Mouse (Mus musculus) naive thymus-derived CD4-positive, alpha-beta T cell, adult 2 months (primary cell): Measurements from ENCODE around the gene Bms1.

Source experiments
- DNase-seq: peaks from one replicate; pipeline ENCODE4 v3.0.0-alpha.2; 2011; ENCODE audit warnings: low read depth

Gene Bms1

GRCm38 (mm10) chr6:118419050-118419920 lies at the start of gene Bms1:
TSS of gene Bms1 (minus strand) at chr6:118419474.
- peak; percentile 98 for DNase-seq

DNA sequence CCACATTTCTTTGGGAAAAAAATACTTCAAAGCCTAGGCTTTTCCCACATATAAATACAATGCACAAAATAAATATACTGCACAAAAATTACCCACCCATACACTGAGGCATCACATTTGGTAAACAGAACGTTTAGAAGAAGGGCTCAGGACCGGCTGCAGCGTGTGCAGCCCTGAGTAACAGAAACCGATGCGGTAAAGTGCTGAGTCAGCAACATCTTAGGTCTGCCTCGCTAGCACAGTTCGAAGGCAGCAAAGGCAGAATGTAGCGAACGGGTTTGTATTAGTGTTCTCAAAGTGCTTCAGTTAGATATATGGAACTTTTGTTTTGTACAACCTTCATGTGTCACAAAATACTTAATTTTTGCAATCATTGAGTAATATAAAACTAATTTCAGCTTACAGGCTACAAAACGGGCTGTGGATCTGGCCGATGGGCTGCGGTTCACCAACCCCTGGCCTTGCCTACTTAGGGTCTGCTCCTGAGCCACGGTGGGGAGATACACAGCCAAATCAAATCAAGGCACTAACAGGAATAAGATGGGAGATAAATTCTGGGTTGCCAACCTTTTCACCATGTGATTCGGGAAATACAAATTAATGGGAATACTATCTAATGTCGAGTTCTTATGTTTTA lies 42.9 kb upstream of the Bms1 start:
- no peak for DNase-seq

- no peak for DNase-seq
Observed at GRCm38 (mm10) chr6:118457726-118458125, 38.5 kb upstream of the Bms1 start.

- DNase-seq = peak; percentile 85
Observed at GRCm38 (mm10) chr6:118455042-118455631, 35.9 kb upstream of the Bms1 start, which contains the start of gene Zfp248. TSS of gene Zfp248 (minus strand) at chr6:118455528.

DNA sequence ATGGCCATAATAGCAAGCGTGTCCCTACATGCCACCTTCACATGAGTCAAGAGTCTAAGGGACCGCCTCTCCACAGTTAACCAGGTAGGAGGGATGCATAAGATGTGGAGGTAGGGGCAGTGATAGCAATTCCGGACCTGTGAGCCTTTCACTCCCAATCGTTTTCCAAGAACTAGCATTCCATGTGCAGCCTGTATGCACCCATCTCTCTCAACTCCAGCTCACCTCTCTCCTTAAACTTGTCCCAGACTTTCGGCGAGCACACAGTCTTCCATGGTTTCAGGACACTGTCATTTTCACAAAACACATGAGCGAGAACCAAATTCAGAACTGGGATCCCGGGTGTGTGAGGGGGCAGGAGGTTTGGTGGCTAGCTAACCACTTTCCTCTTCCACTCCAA lies 35.2 kb upstream of the Bms1 start:
- peak; percentile 13 for DNase-seq

DNA sequence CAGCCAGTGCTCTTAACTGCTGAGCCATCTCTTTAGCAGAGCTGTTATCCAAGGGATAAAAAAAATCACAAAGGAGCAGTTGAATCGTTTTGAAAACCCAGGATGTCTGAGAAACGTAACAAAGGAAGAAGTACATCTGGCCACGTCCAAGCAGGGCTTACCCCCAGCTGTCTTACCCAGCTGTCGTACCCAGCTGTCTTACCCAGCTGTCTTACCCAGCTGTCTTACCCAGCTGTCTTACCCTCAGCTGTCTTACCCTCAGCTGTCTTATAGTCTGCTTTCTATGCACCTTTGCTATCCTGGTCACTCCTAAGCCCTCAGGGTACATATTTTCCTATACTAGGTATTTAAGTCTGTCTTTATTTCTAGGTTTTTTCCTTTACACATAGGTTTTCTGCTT lies 12.2 kb upstream of the Bms1 start:
- DNase-seq = no peak

DNA sequence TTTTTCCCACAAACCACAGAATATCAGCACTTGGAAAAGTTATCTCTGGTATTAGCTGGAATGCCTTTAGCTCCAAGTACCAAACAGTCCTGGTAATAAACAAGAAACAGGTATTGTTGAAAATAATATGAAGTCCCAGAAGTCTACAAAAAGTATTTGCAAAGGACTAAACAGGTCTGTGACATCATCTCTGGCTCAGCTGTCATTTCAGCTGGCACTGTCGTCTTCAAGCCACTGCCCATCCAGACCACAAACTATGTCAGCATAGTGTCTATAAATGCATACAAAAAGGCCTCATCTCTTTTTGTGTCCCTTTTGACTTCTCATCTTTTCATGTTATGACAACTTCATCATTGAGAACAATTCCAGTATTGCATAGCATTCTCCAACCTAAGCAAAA lies 7.4 kb upstream of the Bms1 start:
- no peak for DNase-seq

- DNase-seq = no peak
Observed at GRCm38 (mm10) chr6:118410428-118410827, 8.8 kb downstream of the Bms1 start.

- DNase-seq = no peak
Observed at GRCm38 (mm10) chr6:118408510-118408909, 10.8 kb downstream of the Bms1 start.

- no peak for DNase-seq
Observed at GRCm38 (mm10) chr6:118406421-118406820, 12.9 kb downstream of the Bms1 start.

DNA sequence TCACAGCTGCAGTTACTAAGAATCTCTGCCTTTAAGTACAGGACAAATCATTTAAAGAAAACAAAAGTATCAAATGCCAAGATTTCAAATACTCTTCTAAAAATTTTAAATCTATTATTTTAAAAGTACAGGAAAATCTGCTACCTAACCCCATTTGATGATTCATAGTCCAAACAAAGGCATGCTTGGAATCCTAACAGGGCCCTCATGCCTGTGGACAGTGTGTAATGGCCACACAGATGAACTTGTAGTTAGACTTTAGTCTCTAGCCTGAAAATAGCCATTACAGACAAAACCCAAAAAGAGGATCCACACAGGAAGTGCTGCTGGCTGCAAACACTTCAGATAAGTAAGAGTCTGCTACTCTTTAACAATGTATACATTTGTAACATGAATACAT lies 28.5 kb downstream of the Bms1 start:
- DNase-seq = no peak

- DNase-seq = no peak
Observed at GRCm38 (mm10) chr6:118385962-118386361, 33.3 kb downstream of the Bms1 start.

DNA sequence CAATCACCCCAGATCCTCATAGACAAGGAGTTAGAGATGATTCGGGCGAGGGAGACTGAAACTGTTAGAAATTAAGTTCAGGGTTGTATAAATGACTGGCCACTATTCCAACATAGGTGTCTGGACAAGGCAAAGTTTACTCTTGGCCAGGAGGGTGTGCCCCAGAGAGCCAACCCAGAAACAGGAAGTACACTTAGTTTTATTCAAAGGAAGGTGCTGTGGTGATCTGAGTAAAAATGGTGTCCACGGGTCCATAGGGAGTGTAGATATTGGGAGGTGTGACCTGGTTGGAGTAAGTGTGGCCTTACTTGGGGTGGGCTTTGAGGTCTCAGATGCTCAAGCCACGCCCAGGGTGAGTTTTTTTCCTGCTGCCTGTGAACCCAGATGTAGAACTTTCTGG lies 38.0 kb downstream of the Bms1 start:
- DNase-seq = no peak

DNA sequence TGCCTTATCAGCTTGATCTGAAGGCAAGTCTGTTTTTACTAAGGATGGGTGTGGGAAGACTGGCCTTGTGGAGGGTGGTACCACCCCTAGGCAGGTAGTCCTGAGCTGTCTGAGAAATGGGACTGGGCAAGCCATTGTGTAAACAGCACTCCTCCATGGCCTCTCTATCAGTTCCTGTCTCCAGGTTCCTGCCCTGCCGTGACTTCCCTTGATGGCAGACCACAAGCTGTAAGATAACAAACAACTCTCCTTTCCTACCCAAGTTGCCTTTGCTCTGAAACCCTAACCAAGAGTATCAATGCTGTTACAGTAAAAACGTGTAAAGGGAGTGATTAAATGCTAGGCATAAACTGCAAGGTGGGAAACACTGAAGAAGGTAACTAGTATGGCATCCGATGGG lies 38.6 kb downstream of the Bms1 start:
- DNase-seq = no peak

DNA sequence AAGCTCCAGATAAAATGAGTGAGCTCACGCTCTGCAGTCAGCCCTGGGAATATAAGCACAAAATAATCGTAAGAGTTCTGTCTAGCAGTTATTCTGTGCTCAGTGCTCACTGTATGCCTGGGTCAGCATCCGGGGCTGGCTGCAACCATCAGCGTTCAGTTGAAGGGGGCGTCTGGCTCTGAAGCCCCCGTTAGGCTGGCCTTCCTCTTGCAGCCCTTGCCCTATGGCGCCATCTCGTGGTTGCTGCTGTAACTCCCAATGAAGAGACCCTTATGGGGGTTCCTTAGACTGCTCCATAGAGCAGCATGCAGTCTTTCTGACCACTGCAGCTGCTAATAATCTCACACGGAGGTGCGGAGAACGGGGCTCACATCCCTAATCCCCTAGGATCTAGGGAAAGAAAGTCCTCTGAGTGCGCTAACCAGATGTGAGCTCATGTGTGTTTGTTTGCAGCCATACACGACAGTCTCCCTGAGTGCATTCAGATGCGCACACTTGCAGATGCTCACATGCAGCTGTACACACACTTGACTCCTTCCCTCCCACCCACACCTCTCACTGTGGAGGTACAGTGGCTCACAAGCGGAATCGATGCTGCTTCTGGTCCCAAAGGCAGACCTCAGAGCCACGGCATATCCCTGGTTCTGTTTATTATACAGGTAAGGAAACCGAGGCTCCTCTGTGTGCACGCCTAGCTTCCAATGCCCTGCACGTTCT lies 39.7 kb downstream of the Bms1 start:
- peak; percentile 63 for DNase-seq

DNA sequence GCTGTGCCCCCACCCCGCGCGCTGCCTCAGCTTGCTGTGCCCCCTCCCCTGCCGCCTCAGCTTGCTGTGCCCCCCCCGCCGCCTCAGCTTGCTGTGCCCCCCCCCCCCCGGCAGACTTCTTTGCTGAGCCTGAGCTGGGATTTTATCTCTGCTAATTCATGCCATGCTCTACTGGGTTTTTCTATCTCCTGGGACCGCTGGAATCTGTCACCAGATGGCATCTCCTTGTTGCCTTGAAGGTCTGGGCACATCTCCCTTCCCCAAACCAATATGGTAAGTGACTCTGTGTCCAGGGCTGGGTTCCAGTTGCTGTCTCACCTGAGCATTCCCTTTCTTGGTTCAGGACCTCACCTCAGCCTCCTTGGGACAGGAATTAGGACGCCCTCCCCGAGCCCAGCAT lies 41.7 kb downstream of the Bms1 start:
- DNase-seq = no peak

DNA sequence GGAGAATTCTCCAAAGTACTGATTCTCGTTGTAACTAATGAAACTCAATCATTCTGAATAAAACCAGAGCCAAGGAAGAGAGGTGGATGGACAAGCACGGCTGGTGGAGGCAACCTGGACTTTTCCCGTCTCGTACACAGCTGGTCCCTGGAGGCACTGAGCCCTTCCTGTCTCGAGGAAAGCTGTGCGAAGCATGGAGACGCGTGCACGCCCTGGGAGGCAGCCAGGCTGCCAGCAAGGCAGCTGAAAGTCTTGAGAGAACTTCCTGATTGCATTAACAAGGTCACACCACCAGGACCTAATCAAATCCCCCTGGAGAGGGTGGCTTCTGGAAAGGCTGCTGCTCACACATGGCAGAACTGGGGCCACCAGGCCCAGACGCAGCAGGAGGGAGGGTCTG lies 43.3 kb downstream of the Bms1 start:
- DNase-seq = no peak

DNA sequence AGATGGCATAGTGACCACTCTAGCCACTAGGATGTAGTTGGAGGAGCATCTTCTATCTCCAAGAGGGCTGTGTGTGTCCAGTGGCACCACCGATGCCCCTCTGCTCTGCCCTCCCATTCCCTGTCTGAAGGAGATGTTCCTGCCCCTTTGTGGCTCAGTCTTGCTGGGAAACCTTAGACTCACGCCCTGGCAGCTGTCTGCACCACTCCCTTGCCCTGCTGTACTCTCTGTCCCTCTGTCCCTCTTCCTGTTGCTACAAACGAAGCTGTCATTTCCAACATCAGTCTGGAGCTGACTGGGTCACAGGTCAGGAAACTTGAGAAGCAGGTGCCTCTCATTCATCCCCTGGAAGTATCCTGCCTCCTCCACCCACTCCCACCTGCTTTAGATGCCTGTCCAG lies 43.8 kb downstream of the Bms1 start:
- DNase-seq = no peak

- no peak for DNase-seq
Observed at GRCm38 (mm10) chr6:118375026-118375425, 44.2 kb downstream of the Bms1 start.

GRCm38 (mm10) chr6:118373294-118373693 lies 46.0 kb downstream of the Bms1 start:
- peak; percentile 22 for DNase-seq

DNA sequence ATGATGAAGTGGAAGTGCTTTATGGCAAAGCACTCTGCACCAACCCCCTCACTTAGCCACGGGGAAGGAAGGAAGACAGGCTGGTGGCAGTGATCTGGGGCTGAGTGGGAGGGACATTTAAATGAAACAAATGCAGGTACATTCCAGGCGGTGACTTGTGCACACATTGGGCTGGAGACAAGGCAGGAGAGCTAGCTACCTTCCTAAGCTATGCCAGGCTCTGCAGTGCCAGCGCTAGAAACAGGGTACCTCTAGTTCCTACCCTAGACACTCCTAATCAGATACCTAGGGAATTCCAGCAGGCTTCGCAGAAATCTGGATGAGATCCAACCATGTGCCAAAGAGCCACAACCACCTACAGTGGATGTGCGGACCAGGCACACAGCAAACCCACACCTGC lies 46.5 kb downstream of the Bms1 start:
- DNase-seq = no peak

GRCm38 (mm10) chr6:118367502-118367901 lies 51.8 kb downstream of the Bms1 start:
- DNase-seq = no peak
